Mouse (Mus musculus) MEL (cell line): ENCODE measurements around the gene Rps26.

Source experiments
- GABPA ChIP-seq: IDR thresholded peaks from 2 replicates; pipeline ENCODE4 v1.6.1; 2012; ENCODE audit warnings: low read depth, mild to moderate bottlenecking, inconsistent platforms, low read length, improper control_type of control experiment, moderate library complexity
- GATA1 ChIP-seq: IDR thresholded peaks from 2 replicates; pipeline ENCODE4 v1.6.1; 2011; ENCODE audit warnings: low read depth, low read length, improper control_type of control experiment
- NELFE ChIP-seq: IDR thresholded peaks from 2 replicates; pipeline ENCODE4 v1.6.1; 2011; ENCODE audit warnings: low read depth, low read length, improper control_type of control experiment
- POLR2A ChIP-seq, 2 experiments: IDR thresholded peaks; 2 replicates each; pipeline ENCODE4 v1.6.1; 2011 to 2012; ENCODE audit warnings: low read length in 2 of 2, mild to moderate bottlenecking in 2 of 2, control low read depth in 1 of 2, improper control_type of control experiment in 1 of 2, low read depth in 1 of 2, moderate library complexity in 1 of 2; ENCODE audit not compliant: control insufficient read depth in 1 of 2, insufficient read depth in 1 of 2, poor library complexity in 1 of 2
- POLR2AphosphoS5 ChIP-seq: IDR thresholded peaks from 2 replicates; pipeline ENCODE4 v1.6.1; 2012; ENCODE audit warnings: low read depth, borderline replicate concordance, mild to moderate bottlenecking, inconsistent platforms, low read length, moderate library complexity, mixed read lengths

DNA sequence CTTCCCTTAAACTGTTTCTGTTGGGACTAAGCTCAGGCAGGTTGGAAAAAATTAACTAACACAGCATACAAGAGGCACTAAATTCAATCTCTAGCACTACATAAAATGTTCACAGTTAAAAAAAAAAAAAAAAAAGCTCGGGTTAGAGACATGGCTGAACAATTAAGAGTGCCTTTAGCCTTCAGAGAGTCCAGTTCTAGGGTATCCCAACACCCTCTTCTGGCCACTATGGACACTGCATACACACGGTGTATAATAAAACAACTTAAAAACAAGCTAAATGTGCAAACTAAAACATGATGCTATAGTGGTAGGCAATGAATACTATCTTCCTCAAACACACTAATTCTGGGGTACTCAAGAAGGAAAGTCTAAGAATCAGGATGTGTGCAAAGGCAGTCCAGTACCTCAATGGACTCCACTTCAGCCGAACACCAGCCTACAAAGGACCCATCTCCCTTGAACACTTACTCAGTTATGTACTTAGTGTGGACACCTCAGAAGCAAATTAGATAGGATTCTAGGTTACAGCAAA is 4.5 kb downstream of the Rps26 start:
- TF ChIP-seq POLR2A (IDR thresholded peaks at IDR 0.05; ENCODE audit: control insufficient read depth in 1 of 2, insufficient read depth in 1 of 2, low read depth in 1 of 2, low read length in 2 of 2, poor library complexity in 1 of 2) (no peak), POLR2AphosphoS5 (no peak), NELFE (no peak), GATA1 (no peak), GABPA (no peak)
